Mouse (Mus musculus) thymus, postnatal 36 days (tissue): ENCODE measurements around the gene Srpk2.
"Not testable (repeated sequence)": the region's sequence is repeated elsewhere in the genome, so short reads cannot be mapped to it uniquely, and the experiment has no call there.

ENCODE experiments used
- DNase-seq, 2 experiments: peaks; one replicate each; pipeline ENCODE4 v3.0.0; 2022; ENCODE audit warnings: mixed read lengths in 2 of 2

Srpk2 gene

DNA sequence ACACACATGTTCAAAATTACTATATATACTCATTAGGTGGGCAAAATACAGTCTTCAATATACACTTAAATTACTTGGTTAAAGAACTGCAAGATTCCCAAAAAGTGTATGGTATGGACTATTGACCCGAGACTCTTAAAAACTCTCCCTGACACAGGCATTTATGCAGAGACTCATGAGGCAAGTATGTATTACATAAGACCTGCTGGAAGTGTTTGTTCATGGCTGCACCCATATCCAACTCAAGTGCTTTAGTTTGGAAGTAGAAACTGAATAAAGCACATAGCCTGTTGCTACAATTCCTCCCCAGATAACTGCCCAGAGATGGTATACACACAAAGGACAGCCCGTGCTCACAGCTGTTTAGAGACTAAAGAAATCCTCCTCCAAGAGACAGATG is 123.2 kb downstream of the Srpk2 start:
- DNase-seq: no peak

DNA sequence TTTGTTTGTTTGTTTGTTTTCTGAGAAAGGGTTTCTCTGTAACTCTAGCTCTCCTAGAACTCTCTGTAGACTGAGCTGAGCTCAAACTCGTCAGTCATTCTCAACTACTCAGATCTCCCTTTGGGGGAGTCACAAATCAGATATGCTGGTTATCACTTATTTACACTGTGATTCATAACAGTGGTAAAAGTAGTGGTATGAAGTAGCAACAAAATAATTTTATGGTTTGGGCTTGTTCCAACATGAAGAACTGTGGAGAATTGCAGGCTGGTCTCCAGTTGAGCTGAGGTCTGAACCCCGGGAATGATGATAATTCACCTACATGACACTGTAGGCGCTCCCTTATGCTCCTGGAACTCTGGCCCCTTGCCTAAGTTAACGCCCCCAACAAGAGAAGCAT is 124.2 kb downstream of the Srpk2 start:
- DNase-seq: no peak

DNA sequence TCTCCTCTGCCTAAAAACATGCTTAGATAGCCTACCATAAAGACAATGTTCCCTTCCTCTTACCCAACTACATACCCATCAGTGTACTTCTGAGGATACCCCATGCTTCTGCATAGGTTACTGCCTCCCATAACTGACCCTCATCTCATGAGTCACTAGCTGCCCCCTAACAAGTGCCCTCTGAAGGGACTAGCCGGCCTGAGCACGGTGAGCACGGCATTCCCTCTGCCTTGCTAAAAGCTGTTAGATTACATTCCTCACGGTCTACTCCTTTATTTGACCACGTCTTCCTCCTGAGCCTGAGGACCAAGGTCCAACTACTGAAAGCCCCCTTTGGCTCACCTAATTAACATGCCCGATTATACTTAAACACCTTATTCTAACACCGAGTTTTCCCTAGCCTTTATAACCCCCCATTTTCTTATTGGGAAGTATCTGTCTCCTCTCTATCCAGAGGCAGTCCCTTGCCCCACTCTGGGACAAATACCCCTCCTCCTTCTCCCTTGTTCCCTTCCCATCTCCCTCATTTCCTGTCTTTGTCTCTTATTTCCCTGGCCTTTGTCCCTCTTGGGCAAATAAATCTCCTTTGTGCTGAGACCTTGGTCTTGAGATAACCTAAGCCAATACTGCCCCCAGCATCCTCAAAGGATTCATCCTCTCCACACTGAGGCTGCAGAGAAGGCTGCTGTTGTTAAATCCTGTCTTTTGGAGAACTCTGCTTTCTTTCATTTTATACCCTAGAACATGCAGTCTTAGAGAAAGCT is 128.2 kb downstream of the Srpk2 start:
- no peak for DNase-seq

DNA sequence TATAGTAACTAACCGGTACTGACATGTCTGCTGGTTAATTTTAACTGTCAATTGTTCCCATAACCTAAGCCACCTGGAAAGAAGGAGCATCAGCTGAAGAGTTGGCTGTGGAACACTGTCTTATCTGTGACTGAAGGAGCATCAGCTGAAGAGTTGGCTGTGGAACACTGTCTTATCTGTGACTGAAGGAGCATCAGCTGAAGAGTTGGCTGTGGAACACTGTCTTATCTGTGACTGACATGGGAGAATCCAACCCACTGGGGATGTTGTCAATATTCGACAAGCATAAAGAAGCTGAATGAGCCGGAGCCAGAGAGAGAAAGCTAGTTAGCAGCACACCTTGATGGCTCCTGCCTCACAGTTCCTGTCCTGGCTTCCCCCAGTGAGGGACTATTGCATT is 131.1 kb downstream of the Srpk2 start:
- DNase-seq: not testable (repeated sequence)

DNA sequence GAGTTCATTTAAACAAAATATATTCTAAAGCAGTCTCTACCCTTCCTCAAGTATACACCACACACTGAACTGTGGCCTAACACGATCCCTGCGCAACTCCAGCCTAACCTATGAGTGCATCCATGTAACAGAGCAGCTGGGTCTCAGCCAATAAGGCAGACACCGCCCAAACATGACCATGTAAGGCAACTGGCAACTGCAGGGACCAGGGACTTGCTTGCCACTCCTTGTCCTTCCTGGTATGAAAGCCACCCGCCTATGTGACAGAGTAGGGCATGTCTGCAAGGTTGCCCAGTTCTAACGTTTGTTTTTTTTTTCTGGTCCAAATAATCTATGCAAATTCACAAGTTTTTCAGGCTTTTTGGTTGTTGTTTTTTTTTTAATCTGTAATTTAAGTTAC is 132.7 kb downstream of the Srpk2 start:
- no peak for DNase-seq

DNA sequence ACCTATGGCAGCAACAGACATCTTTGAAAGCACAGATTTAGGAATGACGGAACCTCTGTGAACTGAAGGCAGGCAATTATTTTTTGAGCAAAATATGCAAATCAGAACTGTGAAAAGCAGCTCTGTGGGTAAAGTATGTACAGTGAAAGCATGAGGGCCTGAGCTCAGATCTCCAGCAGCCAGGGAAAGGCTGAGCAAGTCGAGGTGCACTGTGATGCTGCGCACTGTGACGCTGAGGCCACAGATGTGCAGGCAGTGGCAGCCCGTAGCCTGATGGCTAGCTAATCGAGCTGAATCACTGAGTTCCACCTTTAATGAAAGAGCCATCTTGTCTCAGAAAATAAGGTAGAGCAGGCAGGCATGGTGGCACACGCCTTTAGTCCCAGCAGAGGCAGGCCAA is 148.7 kb downstream of the Srpk2 start:
- no peak for DNase-seq

DNA sequence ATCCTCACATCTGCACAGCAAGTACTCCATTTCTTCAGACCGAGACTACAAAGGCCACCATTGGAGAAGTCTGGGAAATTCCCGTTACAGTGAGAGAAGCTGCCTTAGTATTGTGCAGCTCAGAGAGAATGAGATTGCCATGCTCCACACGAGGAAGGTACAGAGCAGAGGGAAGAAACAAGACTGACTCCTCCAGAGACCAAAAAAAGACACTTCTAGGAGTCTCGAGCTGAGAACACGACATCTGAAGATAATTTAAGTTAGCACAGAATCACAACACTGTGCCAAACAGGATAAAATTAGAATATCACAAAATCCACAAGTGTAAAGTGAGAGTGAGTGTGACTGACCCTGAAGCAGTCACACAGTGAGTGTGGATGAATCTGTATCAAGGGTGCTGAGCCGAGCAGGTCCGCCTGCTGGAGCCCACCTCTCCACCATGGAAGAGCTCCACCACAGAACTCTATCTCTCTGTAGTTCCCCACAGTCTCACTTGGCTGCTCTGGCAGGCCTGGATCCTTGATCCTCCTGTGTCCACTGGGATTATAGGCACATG is 152.8 kb downstream of the Srpk2 start:
- no peak for DNase-seq

DNA sequence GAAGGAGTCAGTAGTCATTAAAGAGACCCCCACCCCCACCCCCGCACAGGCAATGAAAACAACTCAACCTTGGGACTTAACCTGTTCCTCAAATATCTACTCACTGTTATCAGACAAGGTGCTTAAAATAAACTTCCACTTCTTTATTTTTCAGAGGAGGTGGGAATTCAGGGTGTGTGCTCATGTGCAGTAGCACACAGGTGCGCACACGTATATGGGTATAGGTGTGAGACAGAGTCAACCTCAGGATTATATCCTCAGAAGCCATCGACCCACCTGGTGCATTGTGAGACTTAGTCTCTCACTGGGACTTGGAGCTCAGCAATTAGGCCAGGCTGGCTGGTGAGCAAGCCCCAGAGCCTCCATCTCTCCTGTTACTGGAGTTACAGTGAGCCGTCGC is 153.3 kb downstream of the Srpk2 start:
- no peak for DNase-seq

DNA sequence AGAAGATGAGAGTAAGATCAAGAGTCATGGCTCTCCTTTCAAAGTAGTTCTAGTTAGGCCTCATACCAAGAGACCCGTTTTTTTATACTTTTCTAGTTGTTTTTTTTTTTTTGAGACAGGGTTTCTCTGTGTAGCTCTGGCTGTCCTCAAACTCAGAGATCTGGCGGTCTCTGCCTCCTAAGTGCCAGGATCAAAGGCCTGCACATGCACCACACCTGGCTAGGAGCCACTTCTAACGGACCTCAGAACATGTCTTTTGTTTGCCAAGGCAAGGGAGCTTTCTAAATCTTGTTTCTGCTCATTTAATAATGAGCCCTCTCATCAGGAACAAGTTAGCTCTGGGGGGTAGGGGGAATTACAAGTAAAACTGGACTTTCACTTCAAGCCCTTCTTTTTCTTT is 159.8 kb downstream of the Srpk2 start:
- peak; percentile 44 to 74 for DNase-seq

DNA sequence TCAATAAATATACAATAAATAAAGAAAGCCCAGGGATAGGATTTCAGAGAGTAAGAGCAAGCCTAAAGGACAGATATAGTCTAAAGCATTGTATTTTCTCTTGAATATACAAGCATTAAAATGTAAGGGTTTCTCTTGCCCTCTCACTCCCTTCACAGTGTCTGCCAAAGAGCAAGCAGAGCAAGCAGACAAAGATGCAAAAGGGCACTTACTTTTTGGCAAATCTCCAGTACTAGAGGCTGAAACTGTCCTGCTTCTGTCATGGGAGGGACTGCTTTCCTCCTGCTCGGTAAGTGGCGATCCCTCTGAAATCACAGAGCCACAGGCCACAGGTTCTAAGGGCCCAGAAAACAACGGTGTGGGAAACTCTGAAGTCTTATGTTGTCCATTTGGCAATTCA is 160.5 kb downstream of the Srpk2 start:
- DNase-seq: no peak

DNA sequence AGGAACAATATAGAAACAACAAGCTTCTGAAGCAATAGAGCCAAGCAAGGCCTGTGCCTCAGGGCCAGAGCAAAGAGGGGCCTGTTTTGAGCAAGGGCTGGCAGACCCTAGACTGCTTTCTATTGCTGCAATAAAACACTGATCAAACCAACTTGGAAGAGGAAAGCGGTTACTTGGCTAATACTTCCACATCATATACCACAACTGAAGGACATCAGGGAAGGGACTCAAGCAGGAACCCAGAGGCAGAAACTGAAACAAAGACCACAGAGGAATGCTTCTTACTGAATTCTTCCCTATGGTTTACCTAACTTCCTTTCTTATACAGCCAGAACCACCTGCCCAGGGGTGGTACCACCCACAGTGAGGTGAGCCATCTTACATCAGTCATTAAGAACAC is 162.8 kb downstream of the Srpk2 start:
- no peak for DNase-seq

DNA sequence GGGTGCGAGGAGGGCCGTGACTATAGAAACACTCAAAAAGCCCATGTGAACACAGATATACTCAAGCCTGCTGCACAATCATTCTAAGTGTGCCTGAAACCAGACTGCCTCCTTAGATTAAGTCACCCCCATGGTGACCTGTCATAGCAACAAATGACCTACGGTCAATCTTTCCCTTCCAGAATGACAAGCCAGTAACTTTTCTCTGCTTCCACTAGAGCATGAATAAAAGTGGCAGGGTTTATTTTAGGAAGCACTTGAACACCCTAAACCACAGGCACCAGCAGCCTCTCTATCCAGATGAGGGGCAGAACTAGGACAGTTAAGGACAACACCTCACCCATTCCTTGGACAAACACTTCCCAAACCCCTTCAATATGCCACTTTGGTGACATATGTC is 164.7 kb downstream of the Srpk2 start:
- DNase-seq: no peak

DNA sequence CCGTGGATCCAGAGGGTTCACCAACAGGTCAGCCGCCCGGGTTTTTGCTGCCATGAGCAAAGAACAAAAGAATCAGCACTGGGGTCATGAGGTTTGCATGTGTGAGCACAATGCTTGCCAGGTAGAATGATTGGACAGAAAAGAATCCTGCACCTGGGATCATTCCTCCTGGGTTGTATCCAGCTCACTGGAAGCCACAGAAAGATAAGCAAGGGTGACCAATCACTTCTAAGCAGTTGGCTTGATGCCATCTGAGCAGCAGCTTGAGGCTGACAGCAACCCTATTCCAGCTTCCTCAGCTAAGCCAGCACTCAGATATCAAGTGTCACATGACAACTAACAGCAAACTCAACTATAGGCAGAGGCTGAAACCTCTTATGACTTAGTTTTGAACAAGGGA is 165.7 kb downstream of the Srpk2 start:
- DNase-seq: no peak

DNA sequence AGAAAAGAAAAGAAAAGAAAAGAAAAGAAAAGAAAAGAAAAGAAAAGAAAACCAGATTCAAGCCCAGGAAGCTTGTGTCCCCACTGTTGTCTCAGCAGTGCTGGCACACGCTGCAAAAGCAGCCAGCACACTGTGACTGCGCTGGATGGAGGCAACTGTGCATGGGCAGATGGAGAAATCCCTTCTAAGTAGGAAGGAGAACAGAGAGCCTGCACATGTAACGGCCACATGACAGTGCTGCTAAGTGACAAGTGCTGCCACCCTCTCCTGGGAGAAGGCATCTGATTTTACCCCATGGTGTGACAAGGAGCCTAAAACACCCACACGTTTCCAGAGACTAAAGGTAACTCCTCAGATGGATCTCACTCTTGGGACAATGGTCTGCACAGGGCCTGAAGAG is 166.6 kb downstream of the Srpk2 start:
- DNase-seq: no peak

DNA sequence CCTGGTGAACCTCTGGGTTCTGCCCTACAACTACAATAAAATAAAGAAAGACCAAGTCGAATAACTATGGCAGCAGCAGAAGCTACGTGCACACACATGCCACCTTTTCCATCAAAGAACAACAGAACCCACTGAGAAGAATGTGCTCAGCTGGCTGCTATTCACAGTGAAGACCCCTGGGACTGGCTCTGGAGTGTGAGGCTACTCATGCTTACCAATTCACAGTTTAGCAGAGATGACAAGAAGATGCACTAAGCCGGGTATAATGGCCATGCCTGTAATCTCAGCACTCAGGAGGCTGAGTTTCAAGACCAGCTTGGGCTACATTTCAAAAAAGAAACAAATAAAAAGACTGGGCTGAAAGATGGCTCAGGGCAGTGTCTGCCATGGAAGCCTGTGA is 167.5 kb downstream of the Srpk2 start:
- DNase-seq: no peak

DNA sequence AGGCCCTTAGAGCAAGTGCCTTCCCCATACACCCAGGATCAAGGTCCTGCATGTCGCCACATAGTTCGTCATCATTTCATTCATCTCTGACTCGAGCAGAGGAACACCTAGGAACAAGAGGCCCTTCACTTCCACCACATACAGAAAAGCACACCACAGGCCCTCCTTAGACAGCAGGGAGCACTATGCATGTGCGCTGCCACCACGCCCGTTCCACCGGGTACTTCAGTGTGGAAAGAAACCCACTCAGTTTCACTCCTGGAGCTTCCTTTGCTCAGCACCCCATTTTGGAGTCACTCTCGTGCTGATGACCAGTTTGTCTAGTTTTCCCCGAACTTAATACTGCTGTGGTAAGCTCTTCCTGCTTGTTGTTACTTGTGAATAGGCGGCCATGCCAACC is 169.4 kb downstream of the Srpk2 start:
- DNase-seq: no peak

DNA sequence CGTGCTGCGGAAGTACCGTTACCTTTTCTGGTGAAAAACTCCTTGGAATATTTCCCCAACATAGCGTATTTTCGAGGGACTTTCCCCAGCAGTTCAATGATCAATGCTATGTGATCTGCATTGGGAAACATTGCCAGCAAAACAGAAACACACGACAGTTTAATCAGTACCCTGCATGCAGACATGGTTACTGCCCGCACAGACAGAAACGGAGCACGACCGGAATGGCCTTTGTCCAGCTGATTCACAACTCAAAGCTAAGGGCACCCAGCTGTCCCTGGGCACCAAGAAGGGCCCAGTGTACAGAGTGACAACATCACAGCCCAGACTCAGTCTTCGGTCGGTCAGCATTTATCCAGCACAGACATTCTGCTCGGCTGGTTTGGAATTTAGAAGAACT is 170.9 kb downstream of the Srpk2 start:
- DNase-seq: no peak

DNA sequence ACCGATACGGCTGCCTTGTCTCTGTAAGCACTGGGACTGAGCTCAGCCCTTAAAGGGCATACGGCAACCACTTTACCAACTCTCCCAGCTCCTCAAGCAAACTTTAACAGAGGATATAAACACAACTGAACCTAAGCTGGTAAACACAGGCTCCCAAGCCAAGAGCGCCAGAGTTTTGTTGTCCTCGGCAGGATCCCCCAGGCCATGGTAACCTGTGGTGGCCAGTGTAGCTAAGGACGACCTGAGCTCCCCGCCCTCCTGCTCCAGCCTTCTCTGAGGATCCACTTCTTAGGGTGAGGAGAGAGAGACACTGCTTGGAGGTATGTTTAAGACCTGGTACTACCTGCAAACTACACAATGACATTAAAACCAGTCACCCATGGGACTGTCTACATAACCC is 171.9 kb downstream of the Srpk2 start:
- DNase-seq: no peak

DNA sequence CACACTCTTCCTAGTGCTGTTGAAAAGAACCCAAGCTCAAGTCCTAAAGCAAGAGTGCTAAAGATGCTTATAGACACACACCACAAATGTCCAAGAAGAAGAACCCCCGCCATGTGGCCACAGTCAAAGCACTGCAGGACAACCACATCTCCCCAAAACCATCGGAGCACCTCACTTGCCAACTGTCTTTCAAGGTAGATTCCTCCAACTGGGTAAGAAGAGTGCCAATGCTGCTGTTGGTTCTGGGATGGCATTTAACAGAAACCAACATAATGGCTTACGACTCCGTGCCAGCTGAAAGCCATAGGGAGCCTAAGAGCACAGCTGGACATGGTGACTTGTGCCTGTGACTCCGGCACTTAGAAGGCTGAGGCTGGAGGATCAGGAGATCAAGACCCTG is 173.0 kb downstream of the Srpk2 start:
- no peak for DNase-seq

DNA sequence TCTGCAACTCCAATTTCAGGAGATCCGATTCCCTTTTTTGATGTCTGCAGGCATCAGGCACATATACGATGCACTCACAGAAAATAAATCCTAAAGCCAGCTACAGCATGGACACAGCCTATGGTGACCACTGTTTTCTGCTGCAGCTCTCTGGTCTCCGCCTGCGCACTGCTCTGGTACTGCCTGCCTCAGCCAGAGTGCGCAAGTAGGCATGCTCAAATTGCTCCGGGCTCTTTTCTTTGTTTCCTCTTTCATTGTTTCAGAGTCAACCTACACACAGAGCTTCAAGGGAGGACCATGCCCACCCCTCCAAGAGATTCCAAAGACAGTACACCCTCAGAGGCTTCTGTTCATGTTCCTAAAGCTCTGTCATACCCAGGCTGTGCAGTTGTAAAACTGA is 175.8 kb downstream of the Srpk2 start:
- DNase-seq: no peak

DNA sequence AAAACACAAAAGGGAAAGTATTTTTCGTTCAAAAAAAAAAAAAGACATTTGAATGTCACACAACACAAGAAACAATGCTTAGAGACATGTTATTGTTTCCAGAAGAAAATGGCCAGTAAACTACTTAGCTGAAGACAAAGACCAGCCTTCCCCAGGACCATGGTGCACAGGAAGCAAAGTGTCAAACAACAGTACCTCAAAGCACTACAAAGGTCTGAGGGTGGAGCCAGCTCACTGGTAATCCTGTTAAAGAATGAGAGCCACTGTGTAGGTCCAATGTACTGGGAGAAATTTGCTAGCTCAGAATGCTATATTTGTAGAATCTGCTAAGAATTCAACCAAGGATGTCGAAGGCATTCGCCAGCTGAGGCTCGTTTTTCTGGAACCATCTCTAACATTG is 177.2 kb downstream of the Srpk2 start:
- no peak for DNase-seq

DNA sequence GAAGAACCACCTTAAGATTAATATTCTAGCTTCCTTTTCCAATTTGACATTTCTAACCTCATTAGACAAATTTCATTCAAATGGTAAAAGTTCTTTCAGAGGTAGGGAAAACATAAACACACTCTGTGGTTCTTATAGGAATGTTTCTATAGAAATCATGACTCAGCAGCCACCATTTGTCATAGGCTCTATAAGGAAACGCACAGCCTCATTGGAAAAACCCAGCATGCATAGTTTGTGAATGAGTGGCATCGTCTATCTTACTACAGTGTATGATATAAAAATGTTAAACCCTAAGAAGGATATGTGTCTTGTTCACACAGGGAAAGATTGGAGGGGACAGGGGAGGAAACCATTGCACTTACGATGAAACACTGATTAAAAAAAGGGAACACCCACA is 178.8 kb downstream of the Srpk2 start:
- no peak for DNase-seq

DNA sequence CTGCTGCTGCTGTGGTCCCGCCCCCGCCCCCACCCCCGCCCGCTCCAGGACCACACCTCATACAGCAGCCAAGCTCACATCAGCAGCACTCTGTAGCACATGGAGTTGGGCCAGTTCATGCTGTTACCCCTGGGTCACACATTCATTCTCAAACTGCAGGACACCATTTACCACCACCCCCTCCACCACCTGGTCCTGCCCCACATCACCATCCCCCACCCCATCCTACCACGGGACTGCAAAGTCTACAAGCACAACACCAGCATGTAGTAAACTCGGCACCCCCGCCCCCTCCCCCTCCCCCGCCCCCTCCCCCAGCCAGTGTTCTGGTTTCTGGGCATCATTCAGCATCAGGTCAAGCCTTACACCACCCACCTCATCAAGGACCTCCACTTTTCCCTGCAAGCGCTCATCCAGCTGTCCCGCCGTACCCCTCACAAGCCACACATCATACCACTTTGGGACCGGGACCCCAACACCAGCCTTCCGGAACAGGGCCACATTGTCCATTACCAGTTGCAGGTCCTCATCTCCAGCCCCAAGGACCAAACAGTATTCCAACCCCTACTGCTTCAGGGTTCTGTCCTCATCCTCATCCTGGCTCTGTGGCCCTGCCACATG is 182.0 kb downstream of the Srpk2 start:
- no peak for DNase-seq

DNA sequence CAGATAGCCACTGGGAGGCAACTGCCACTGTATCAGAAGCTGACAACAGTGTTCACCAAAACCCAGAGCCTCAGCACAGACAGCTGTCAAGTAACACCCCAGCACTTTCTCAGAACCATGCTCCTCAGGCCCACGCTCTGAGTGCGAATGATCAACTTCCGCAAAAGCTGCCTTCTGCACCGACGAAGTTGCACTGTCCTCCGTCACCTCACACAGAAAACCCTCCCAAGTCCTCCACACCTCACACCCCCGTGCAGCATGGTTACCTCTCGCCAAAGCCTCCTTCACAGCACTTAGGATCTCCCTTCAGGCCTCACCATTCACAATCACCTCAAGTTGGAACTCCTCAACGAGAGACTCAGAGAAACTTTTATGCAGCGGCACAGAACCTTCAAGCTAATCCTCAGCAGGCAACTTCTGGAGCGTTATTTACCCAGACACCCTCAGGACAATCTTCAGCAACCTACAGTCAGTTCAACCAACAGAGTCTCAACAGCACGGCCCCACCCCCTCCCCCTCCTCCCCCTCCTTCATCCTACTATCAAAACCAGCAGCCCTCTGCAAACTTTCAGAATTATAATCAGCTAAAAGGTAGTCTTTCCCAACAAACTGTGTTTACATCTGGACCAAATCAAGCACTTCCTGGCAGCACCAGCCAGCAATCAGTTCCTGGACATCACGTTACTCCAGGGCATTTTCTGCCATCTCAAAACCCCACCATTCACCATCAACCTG is 182.7 kb downstream of the Srpk2 start:
- no peak for DNase-seq
